Mouse (Mus musculus) limb, embryonic 10.5 days (tissue): ENCODE results near the gene Rer1. TPM values are rescaled to one million over a fixed set of nuclear protein-coding genes. Genes with fewer than 3 reads are reported as not detected.

Source experiments
- DNase-seq: peaks from one replicate; pipeline ENCODE4 v3.0.0-alpha.2; 2017; ENCODE audit warnings: low spot score
- H3K27ac ChIP-seq: fragments of 300-500 bp; sonication (generic); 2 replicates; pipeline ENCODE4 v1.5.1; 2016; ENCODE audit warnings: mild to moderate bottlenecking
- H3K27me3 ChIP-seq: fragments of 300-500 bp; sonication (generic); 2 replicates; pipeline ENCODE4 v1.6.1; 2016; ENCODE audit warnings: low read depth, mild to moderate bottlenecking; ENCODE audit not compliant: poor library complexity, severe bottlenecking
- H3K36me3 ChIP-seq: fragments of 300-500 bp; sonication (generic); 2 replicates; pipeline ENCODE4 v1.6.1; 2016; ENCODE audit warnings: mild to moderate bottlenecking, moderate library complexity
- H3K4me1 ChIP-seq: fragments of 300-500 bp; sonication (generic); 2 replicates; pipeline ENCODE4 v1.6.1; 2016
- H3K4me3 ChIP-seq: fragments of 300-500 bp; sonication (generic); 2 replicates; pipeline ENCODE4 v1.5.1; 2016; ENCODE audit warnings: mild to moderate bottlenecking, moderate library complexity
- H3K9me3 ChIP-seq: fragments of 300-500 bp; sonication (generic); replicated peaks from 2 replicates; pipeline ENCODE4 v1.6.1; 2016; ENCODE audit warnings: mild to moderate bottlenecking
- WGBS: fragments of 180-500 bp; shearing (Covaris S2); methylation state at CpG from one replicate; pipeline ENCODE4 v1.1.7; 2016; 5-methylcytosine and 5-hydroxymethylcytosine counted together
- polyA plus RNA-seq: library from polyadenylated mRNA; unstranded; fragments of >200 nt; fragmentation: Nextera tagmentation; extraction: Ambion mirVana; gene quantifications from 2 replicates; pipeline ENCODE4 v1.2.1, GENCODE M21; 2016

The Rer1 gene
- polyA plus RNA-seq, 1 experiment from 2014 or later: 133 TPM

- Histone ChIP-seq H3K4me3 (no peak overlapping the region), H3K27ac (no peak overlapping the region), H3K9me3 (no peaks in the 10 kb centered on the region), H3K4me1 (peaks cover 15% of the 10 kb centered on the region), H3K36me3 (no peaks in the 10 kb centered on the region), H3K27me3 (0 out of 2 replicates have a peak, but pooled peaks cover 5% of the 10 kb centered on the region)
- DNase-seq: no peak
- WGBS: 86% methylated on average over 11 of the region's 11 CpGs
These were observed 61.8 kb downstream of the Rer1 start for GRCm38 (mm10) chr4:155024170-155025010.

Other genes with a start within 250 kb of the Rer1 start
- gene Ttc34, start 248.9 kb downstream of the Rer1 start, polyA plus RNA-seq: 0.41 and 0.46 TPM in 2 replicates
- 0.15 TPM in 1 of 2 replicates, not detected in the other for gene Mmel1, start 216.8 kb downstream of the Rer1 start, polyA plus RNA-seq
- gene Fam213b, start 187.2 kb downstream of the Rer1 start, polyA plus RNA-seq: 34.9 and 42.7 TPM in 2 replicates
- 0.55 and 2.4 TPM in 2 replicates for gene Tnfrsf14, start 157.8 kb downstream of the Rer1 start, polyA plus RNA-seq
- gene Hes5, start 125.5 kb downstream of the Rer1 start, polyA plus RNA-seq: 0.33 and 1.1 TPM in 2 replicates
- gene Pank4, start 122.3 kb downstream of the Rer1 start, polyA plus RNA-seq: 45.8 and 56.5 TPM in 2 replicates
- 1.5 and 1.8 TPM in 2 replicates for gene Plch2, start 29.6 kb downstream of the Rer1 start, polyA plus RNA-seq
- 23.8 and 26.0 TPM in 2 replicates for gene Pex10, start 19.4 kb downstream of the Rer1 start, polyA plus RNA-seq
- 3.5 and 6.5 TPM in 2 replicates for gene Morn1, start 195 bp upstream of the Rer1 start, polyA plus RNA-seq
- 9.6 and 10.6 TPM in 2 replicates for gene Ski, start 136.2 kb upstream of the Rer1 start, polyA plus RNA-seq
- gene Faap20, start 163.4 kb upstream of the Rer1 start, polyA plus RNA-seq: 104 and 107 TPM in 2 replicates